Mouse (Mus musculus): ENCODE data around the gene Fam49a. TPM values are rescaled to one million over a fixed set of nuclear protein-coding genes. Genes with fewer than 3 reads are reported as not detected.

The Fam49a gene
- polyA plus RNA-seq (2015; fragmentation: Nextera tagmentation; extraction: Ambion mirVana) = 2.7 and 3.2 TPM in 2 replicates

GRCm38 (mm10) chr12:12261987-12262971, at the start of gene Fam49a:
Fam49a (plus strand) TSS chr12:12262139.
- H3K4me1 ChIP-seq (ENCODE audit: insufficient read depth) = 0 out of 2 replicates have a peak, but pooled peaks cover 2% of the 10 kb centered on the region
- no peaks in the 10 kb centered on the region for H3K27me3 ChIP-seq (ENCODE audit: insufficient read depth, low read length)
- no peaks in the 10 kb centered on the region for H3K36me3 ChIP-seq (replicated peaks; ENCODE audit: insufficient read depth, low read length)
- 2% methylated on average over 52 of the region's 62 CpGs for WGBS (ENCODE audit: insufficient replicate concordance)
- peak within 1 kb of the TSS; percentile 82 for H3K4me2 ChIP-seq (ENCODE audit: low read depth, low read length)
- H3K9me3 ChIP-seq (ENCODE audit: low read length) = no peaks in the 10 kb centered on the region
- TF ChIP-seq EP300 (IDR thresholded peaks at IDR 0.05; ENCODE audit: low read depth) (no peak), CTCF (IDR thresholded peaks at IDR 0.05; ENCODE audit: low read depth) (no peak)
- no peak within 1 kb of the TSS for H3K27ac ChIP-seq (ENCODE audit: low read depth)
- peak within 1 kb of the TSS; percentile 68 for H3K9ac ChIP-seq (replicated peaks)
- ATAC-seq (peak; percentile 72), DNase-seq (peak; percentile 72)
- peak within 1 kb of the TSS; percentile 61 for H3K4me3 ChIP-seq (ENCODE audit: low read depth, low read length)

- H3K4me2 ChIP-seq (ENCODE audit: low read depth, low read length) = no peak overlapping the region
- no peaks in the 10 kb centered on the region for H3K27me3 ChIP-seq (ENCODE audit: insufficient read depth, low read length)
- no peak overlapping the region for H3K4me3 ChIP-seq (ENCODE audit: low read depth, low read length)
- TF ChIP-seq EP300 (IDR thresholded peaks at IDR 0.05; ENCODE audit: low read depth) = no peak
- TF ChIP-seq CTCF (IDR thresholded peaks at IDR 0.05; ENCODE audit: low read depth) = no peak
- no peaks in the 10 kb centered on the region for H3K9me3 ChIP-seq (ENCODE audit: low read length)
- H3K27ac ChIP-seq (ENCODE audit: low read depth) = no peak overlapping the region
- DNase-seq = no peak
- ATAC-seq = no peak
- 59% methylated on average over 3 of the region's 3 CpGs for WGBS (ENCODE audit: insufficient replicate concordance)
- no peak overlapping the region for H3K9ac ChIP-seq (replicated peaks)
- no peaks in the 10 kb centered on the region for H3K36me3 ChIP-seq (replicated peaks; ENCODE audit: insufficient read depth, low read length)
- H3K4me1 ChIP-seq (ENCODE audit: insufficient read depth) = no peaks in the 10 kb centered on the region
Measured at GRCm38 (mm10) chr12:12213536-12213935, 48.4 kb upstream of the Fam49a start.

- Histone ChIP-seq H3K27ac (ENCODE audit: low read depth) (no peak overlapping the region), H3K9ac (replicated peaks) (no peak overlapping the region), H3K36me3 (replicated peaks; ENCODE audit: insufficient read depth, low read length) (no peaks in the 10 kb centered on the region), H3K4me1 (ENCODE audit: insufficient read depth) (no peaks in the 10 kb centered on the region), H3K27me3 (ENCODE audit: insufficient read depth, low read length) (no peaks in the 10 kb centered on the region), H3K4me3 (ENCODE audit: low read depth, low read length) (no peak overlapping the region), H3K9me3 (ENCODE audit: low read length) (no peaks in the 10 kb centered on the region), H3K4me2 (ENCODE audit: low read depth, low read length) (no peak overlapping the region)
- ATAC-seq = no peak
- TF ChIP-seq CTCF (IDR thresholded peaks at IDR 0.05; ENCODE audit: low read depth) = no peak
- no peak for TF ChIP-seq EP300 (IDR thresholded peaks at IDR 0.05; ENCODE audit: low read depth)
- DNase-seq = no peak
- 69% methylated on average over 5 of the region's 5 CpGs for WGBS (ENCODE audit: insufficient replicate concordance)
Measured at GRCm38 (mm10) chr12:12218947-12219346, 43.0 kb upstream of the Fam49a start.

- TF ChIP-seq EP300 (IDR thresholded peaks at IDR 0.05; ENCODE audit: low read depth) (no peak), CTCF (IDR thresholded peaks at IDR 0.05; ENCODE audit: low read depth) (no peak)
- H3K4me1 ChIP-seq (ENCODE audit: insufficient read depth) = no peaks in the 10 kb centered on the region
- WGBS (ENCODE audit: insufficient replicate concordance) = 61% methylated on average over 8 of the region's 8 CpGs
- H3K4me3 ChIP-seq (ENCODE audit: low read depth, low read length) = no peak overlapping the region
- H3K36me3 ChIP-seq (replicated peaks; ENCODE audit: insufficient read depth, low read length) = no peaks in the 10 kb centered on the region
- H3K9me3 ChIP-seq (ENCODE audit: low read length) = no peaks in the 10 kb centered on the region
- H3K9ac ChIP-seq (replicated peaks) = no peak overlapping the region
- H3K27ac ChIP-seq (ENCODE audit: low read depth) = no peak overlapping the region
- ATAC-seq = no peak
- no peaks in the 10 kb centered on the region for H3K27me3 ChIP-seq (ENCODE audit: insufficient read depth, low read length)
- H3K4me2 ChIP-seq (ENCODE audit: low read depth, low read length) = no peak overlapping the region
- no peak for DNase-seq
Measured at GRCm38 (mm10) chr12:12220755-12221496, 41.0 kb upstream of the Fam49a start.

GRCm38 (mm10) chr12:12222585-12223290, 39.2 kb upstream of the Fam49a start:
- H3K4me2 ChIP-seq (ENCODE audit: low read depth, low read length) = no peak overlapping the region
- H3K36me3 ChIP-seq (replicated peaks; ENCODE audit: insufficient read depth, low read length) = no peaks in the 10 kb centered on the region
- TF ChIP-seq EP300 (IDR thresholded peaks at IDR 0.05; ENCODE audit: low read depth) (no peak), CTCF (IDR thresholded peaks at IDR 0.05; ENCODE audit: low read depth) (no peak)
- H3K4me1 ChIP-seq (ENCODE audit: insufficient read depth) = no peaks in the 10 kb centered on the region
- WGBS (ENCODE audit: insufficient replicate concordance) = 65% methylated on average over 9 of the region's 9 CpGs
- no peak overlapping the region for H3K4me3 ChIP-seq (ENCODE audit: low read depth, low read length)
- H3K9ac ChIP-seq (replicated peaks) = no peak overlapping the region
- no peak for DNase-seq
- no peaks in the 10 kb centered on the region for H3K9me3 ChIP-seq (ENCODE audit: low read length)
- H3K27me3 ChIP-seq (ENCODE audit: insufficient read depth, low read length) = no peaks in the 10 kb centered on the region
- ATAC-seq = no peak
- no peak overlapping the region for H3K27ac ChIP-seq (ENCODE audit: low read depth)

Measured in liver, postnatal 0 days (tissue).